Mouse (Mus musculus): Measurements from ENCODE around the gene Fgd6.

The Fgd6 gene

GRCm38 (mm10) chr10:94140227-94140931 lies 104.6 kb downstream of the Fgd6 start:
- no peak for DNase-seq

GRCm38 (mm10) chr10:94142427-94142826 lies 106.6 kb downstream of the Fgd6 start:
- no peak for DNase-seq

- no peak for DNase-seq
These were observed 108.8 kb downstream of the Fgd6 start for GRCm38 (mm10) chr10:94144581-94144980.

- no peak for DNase-seq
These were observed 111.6 kb downstream of the Fgd6 start for GRCm38 (mm10) chr10:94147391-94147755.

- peak; percentile 91 for DNase-seq
These were observed 112.1 kb downstream of the Fgd6 start, which contains the start of gene Nr2c1 for GRCm38 (mm10) chr10:94147756-94148531. Gene Nr2c1 (plus strand): TSS chr10:94148023.

- no peak for DNase-seq
These were observed 115.7 kb downstream of the Fgd6 start for GRCm38 (mm10) chr10:94151488-94151887.

GRCm38 (mm10) chr10:94153841-94154240 lies 118.0 kb downstream of the Fgd6 start:
- no peak for DNase-seq

GRCm38 (mm10) chr10:94158962-94159361 lies 123.2 kb downstream of the Fgd6 start:
- no peak for DNase-seq

- DNase-seq = no peak
These were observed 123.6 kb downstream of the Fgd6 start for GRCm38 (mm10) chr10:94159406-94159805.

DNA sequence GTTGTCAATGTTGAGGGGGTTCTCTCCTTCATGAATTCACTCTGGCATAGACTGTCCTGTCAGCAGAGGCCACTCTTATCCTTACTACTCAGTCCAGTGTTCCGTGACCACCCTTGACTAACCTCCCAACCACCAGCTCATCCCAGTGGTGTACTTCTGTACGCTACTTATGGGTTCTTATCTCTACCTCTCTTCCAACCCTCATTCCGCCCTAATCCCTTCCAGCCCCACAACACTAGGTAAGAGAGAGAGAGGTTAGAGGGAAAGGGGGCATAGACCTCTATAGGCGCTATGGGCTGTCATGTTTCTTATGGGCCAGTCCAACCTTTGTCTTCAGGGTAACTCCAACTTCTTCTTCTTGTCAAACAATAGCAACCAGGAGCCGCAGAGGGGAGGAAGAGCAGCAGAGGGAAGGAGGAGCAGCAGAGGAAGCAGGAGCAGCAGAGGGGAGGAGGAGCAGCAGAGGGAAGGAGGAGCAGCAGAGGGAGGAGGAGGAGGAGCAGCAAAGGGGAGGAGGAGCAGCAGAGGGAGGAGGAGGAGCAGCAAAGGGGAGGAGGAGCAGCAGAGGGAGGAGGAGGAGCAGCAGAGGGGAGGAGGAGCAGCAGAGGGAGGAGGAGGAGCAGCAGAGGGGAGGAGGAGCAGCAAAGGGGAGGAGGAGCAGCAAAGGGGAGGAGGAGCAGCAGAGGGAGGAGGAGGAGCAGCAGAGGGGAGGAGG lies 125.4 kb downstream of the Fgd6 start:
- no peak for DNase-seq

DNA sequence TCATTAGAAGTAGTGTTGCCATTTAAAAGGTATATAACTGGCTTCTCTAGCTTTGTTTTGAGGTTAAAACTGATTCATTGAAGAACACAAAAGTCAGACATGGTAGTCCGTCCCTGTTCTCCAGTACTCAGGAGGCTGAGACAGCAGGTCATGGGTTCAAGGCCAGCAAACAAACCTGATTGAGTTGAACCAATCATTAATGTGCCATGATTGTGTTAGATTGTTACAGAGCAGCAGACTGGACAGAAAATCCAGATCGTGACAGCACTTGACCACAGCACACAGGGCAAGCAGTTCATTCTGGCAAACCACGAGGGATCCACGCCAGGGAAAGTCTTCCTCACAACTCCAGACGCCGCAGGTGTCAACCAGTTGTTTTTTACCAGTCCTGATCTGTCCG lies 126.2 kb downstream of the Fgd6 start:
- DNase-seq = no peak

DNA sequence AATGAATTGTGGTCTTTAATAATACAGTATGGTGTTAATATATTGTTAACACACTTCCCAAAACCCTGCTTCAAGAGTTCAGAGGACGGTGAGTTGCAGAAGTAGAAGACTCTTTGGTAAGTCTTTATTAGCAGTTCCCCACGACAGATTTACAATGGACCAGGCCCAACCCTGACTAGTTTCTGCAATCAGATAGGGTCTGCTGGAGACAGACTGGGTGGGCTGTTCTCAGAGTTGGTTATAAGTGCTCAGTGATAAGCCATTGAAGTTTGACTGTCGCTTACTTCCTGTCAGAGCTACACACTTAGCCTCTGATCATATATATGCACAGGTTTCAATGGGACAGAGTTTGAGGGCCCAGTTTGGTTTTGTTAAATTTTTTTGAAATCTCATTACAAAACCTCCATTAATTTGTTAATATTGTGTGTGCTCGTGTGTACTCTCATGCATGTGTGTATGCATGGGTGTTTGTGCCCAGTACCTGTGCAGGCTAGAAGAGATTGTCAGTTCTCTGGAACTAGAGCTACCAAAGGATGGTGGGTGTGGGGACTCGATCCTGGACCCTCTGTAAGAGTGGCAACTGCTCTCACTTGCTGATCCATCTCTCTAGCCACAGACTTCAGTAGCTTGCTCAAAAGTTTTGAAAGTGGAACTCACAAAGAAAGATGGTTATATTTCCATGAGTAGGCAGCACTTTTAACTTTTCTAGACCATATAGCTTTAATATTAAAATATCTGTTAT lies 128.5 kb downstream of the Fgd6 start:
- DNase-seq = no peak

DNA sequence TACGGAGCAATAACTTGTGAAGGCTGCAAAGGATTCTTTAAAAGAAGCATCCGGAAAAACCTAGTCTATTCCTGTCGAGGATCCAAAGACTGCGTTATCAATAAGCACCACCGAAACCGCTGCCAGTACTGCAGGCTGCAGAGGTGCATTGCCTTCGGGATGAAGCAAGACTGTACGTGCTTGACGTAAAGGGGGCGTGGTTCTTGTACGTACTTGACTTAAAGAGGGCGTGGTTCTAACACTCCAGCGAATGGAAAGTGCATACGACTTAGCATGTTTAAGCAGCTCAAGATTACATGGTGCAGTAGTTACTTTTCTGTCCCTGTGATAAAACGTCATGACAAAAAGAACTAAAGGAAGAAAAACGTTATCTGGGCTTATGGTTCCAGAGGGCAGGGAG lies 129.6 kb downstream of the Fgd6 start:
- DNase-seq = no peak

DNA sequence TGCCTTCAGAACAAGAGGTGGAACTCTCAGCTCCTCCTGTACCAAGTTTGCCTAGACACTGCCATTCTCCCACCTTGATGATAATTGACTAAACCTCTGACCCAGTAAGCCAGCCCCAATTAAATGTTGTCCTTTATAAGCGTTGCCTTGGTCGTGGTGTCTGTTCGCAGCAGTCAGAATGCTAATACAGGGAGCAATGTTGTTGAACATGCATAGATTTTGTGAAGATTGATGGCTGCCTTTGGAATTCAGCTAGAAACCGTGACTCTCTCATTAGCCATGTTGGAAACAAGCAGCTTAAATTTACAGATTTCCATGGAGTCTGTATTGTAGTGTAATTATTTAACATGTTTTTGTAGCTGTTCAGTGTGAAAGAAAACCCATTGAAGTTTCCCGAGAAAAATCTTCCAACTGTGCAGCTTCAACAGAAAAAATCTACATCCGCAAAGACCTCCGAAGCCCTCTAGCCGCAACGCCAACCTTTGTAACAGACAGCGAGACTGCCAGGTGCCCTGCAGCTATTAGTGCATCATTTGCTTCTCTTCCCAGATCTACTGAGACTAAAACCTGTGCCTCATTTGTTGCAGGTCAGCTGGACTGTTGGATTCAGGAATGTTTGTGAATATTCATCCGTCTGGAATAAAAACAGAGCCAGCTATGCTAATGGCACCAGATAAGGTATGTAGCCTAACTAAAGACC lies 131.4 kb downstream of the Fgd6 start:
- no peak for DNase-seq

GRCm38 (mm10) chr10:94171440-94172130 lies 135.8 kb downstream of the Fgd6 start:
- DNase-seq = no peak

DNA sequence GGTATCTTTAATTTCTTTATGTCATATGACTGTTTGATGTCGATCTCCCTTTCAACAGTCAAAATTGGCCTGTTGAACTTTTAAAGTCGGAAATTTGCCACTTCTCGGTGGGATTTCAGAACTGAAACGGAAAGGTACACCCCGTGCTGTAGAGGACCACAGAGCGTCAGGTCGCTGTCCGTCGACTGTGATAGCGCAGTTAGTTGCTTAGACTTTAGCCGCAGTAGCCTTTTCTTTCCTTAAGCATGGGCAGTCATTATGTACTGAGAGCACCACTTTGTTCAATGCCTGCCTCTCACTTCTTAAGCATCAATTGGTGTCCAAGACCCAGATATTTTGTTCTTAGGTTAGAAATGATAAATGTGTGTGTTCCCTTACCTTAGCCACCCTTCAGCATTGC lies 136.3 kb downstream of the Fgd6 start:
- DNase-seq = no peak

GRCm38 (mm10) chr10:94172706-94173105 lies 136.9 kb downstream of the Fgd6 start:
- no peak for DNase-seq

DNA sequence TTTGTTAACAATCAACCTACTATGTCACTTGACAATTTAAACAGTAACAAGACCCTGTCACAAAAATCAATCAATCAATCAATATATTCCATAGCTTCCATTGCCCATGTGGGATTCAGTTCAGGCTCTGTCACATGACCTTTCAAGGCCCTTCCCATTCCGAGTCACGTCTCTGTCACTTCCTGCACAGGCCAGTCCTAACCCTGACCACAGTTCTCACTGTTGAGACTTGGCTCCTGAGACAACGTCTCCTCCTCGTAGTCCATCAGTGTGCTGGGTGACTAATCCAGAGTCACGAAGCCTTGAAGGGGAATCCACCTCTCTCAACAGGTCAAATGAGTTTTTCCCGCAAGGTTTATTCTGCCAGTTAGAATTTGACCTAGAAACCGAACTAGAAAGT lies 138.9 kb downstream of the Fgd6 start:
- DNase-seq = no peak

DNA sequence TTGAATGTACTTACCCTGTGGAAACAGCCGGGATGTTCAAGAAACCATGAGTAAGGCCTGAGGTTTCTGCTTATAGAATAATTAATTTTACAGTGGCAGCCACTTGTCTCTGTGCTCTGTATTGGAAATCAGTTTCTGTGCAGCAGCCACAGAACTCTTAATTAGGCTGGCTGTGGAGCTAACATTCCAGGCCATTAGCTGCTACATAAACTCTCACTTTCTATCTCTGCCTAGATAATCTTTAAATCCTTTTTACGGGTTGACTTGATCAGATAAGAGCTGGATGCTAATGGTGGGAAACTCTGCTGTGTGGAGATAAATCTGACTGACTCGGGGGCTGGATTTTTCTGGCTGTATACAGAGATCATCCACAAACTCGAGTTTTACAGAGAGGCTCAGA lies 147.4 kb downstream of the Fgd6 start:
- no peak for DNase-seq

All from right cerebral cortex, postnatal 25 days (tissue).